Mouse (Mus musculus): Measurements from ENCODE around the gene Olfr1417. TPM values are rescaled to one million over a fixed set of nuclear protein-coding genes. Genes with fewer than 3 reads are reported as not detected.

Gene Olfr1417
- polyA plus RNA-seq (2015; fragmentation: Illumina TruSeq; extraction: RNeasy Lipid Tissue Mini Kit (QIAGEN cat#74804); ENCODE audit: low read depth, low replicate concordance): not detected

DNA sequence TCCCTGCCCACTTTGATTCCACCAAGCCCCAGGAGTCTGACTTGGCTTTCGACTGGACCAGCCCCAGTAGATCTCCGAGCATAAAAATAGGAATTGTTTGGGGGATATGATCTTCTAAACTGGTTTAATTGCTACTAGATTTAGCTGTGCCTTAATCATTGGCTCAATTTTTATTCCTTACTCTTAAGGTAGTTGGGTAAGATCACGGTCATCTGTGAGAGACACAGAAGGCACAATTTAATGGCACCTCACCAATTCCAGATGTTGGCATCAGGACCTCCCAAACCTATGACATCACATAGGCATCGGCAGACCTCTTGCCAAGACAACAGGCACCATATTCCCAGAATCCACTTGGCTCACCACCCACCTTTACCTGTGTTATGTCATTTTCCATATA lies at the start of gene Olfr1417:
Olfr1417 (minus strand) TSS at position 101 of the 400 bp plus-strand sequence.

DNA sequence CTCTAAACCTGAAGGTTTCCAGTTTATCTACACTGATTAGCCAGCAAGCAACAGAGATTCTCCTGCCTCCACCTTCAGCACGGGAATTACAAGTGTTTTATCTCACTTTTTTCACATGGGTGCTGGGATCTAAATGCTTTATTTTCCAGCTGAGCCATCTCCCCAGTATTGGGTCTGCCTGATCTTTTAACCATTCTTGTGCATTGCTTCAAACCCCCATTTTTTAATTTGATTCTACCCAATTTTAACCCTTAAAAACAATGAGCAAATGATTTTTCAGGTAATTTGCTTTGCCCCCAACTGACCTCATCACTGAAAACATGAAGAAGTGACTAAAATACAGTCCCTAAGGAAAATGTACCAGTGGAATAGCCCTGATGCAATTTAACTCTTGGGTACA lies 47.2 kb upstream of the Olfr1417 start, which contains the start of gene Olfr1420:
Olfr1420 (plus strand) TSS at position 301 of the 400 bp plus-strand sequence.

DNA sequence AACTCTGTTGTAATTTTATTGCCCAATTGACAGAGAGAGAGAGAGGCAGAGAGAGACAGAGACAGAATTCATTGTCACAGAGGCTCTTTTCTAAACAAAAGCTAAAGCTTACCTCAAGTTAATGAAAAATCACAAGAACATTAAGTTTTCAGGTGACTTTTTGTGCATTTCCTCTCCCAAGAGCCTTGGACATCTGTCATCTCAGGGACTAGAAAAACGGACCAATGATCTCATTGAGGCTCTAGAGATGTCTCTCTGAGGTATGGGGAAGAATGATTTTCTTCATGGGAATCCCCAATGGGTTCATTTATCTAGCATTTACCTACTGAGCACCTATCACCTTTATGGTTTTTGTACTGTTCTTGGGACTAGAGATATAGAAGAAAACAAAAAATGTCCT lies 36.0 kb upstream of the Olfr1417 start, which contains the start of gene Olfr1419:
Olfr1419 (minus strand) TSS at position 101 of the 400 bp plus-strand sequence.

DNA sequence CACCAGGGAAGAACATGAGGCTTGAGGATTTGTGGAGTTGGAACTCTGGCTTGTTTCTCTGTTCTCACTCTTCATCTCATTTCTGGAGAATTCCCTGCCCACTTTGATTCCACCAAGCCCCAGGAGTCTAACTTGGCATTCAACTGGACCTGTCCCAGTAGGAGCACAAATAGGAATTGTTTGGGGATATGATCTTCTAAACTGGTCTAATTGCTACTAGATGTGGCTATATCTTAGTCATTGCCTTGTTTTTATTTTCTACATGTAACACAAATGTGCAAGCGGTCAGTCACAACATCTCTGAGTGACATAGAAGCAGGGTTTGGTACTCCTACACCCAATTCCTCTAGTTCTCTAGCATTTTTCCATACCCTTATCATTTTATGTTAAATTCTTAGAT lies 21.9 kb upstream of the Olfr1417 start, which contains the start of gene Olfr1418:
Olfr1418 (minus strand) TSS at position 101 of the 400 bp plus-strand sequence.

DNA sequence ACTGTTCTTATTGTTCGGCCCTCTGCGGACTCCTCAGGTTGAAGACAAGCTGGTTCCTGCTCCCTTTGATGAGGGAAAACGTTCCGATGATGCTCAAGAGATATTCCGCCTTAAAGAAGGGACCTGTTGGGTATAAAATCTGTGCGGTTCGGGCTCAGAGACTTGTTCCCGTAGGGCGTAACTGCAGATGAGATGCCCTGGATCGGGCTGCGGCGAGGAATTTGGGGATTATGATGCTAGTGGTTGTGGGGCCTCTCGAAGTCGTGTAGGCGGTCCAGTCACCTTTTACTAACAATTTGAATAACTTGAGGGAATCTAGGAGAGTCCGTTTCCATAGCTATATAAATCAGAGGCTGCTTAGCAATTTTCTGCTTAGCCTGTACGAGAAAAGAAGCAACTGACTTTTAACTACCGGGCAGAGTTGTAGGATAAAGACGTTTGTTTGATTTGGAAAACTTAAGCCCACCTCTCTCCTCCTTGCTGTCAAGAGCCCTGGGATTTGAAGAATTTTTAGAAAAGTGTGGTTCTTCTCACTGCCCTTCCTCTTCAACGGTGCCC lies 19.8 kb downstream of the Olfr1417 start, which contains the start of gene Stx3:
Stx3 (minus strand) TSS at position 261 of the 558 bp plus-strand sequence.

Other genes starting within 250 kb of the Olfr1417 start
- 1.9 TPM for gene Ms4a6d, start 234.4 kb downstream of the Olfr1417 start, polyA plus RNA-seq (2015; fragmentation: Illumina TruSeq; extraction: RNeasy Lipid Tissue Mini Kit (QIAGEN cat#74804); ENCODE audit: low read depth, low replicate concordance)
- not detected for gene Ms4a2, start 215.5 kb downstream of the Olfr1417 start, polyA plus RNA-seq (2015; fragmentation: Illumina TruSeq; extraction: RNeasy Lipid Tissue Mini Kit (QIAGEN cat#74804); ENCODE audit: low read depth, low replicate concordance)
- gene Ms4a3, start 198.4 kb downstream of the Olfr1417 start, polyA plus RNA-seq (2015; fragmentation: Illumina TruSeq; extraction: RNeasy Lipid Tissue Mini Kit (QIAGEN cat#74804); ENCODE audit: low read depth, low replicate concordance): not detected
- gene Oosp2, start 178.7 kb downstream of the Olfr1417 start, polyA plus RNA-seq (2015; fragmentation: Illumina TruSeq; extraction: RNeasy Lipid Tissue Mini Kit (QIAGEN cat#74804); ENCODE audit: low read depth, low replicate concordance): not detected
- not detected for gene Oosp1, start 148.1 kb downstream of the Olfr1417 start, polyA plus RNA-seq (2015; fragmentation: Illumina TruSeq; extraction: RNeasy Lipid Tissue Mini Kit (QIAGEN cat#74804); ENCODE audit: low read depth, low replicate concordance)
- gene Oosp3, start 142.2 kb downstream of the Olfr1417 start, polyA plus RNA-seq (2015; fragmentation: Illumina TruSeq; extraction: RNeasy Lipid Tissue Mini Kit (QIAGEN cat#74804); ENCODE audit: low read depth, low replicate concordance): not detected
- not detected for gene Gif, start 91.7 kb downstream of the Olfr1417 start, polyA plus RNA-seq (2015; fragmentation: Illumina TruSeq; extraction: RNeasy Lipid Tissue Mini Kit (QIAGEN cat#74804); ENCODE audit: low read depth, low replicate concordance)
- gene Mrpl16, start 68.8 kb downstream of the Olfr1417 start, polyA plus RNA-seq (2015; fragmentation: Illumina TruSeq; extraction: RNeasy Lipid Tissue Mini Kit (QIAGEN cat#74804); ENCODE audit: low read depth, low replicate concordance): 59.0 TPM
- 34.6 TPM for gene Stx3, start 19.8 kb downstream of the Olfr1417 start, polyA plus RNA-seq (2015; fragmentation: Illumina TruSeq; extraction: RNeasy Lipid Tissue Mini Kit (QIAGEN cat#74804); ENCODE audit: low read depth, low replicate concordance)
- gene Olfr1418, start 21.8 kb upstream of the Olfr1417 start, polyA plus RNA-seq (2015; fragmentation: Illumina TruSeq; extraction: RNeasy Lipid Tissue Mini Kit (QIAGEN cat#74804); ENCODE audit: low read depth, low replicate concordance): not detected
- not detected for gene Olfr1419, start 35.9 kb upstream of the Olfr1417 start, polyA plus RNA-seq (2015; fragmentation: Illumina TruSeq; extraction: RNeasy Lipid Tissue Mini Kit (QIAGEN cat#74804); ENCODE audit: low read depth, low replicate concordance)
- not detected for gene Olfr1420, start 47.3 kb upstream of the Olfr1417 start, polyA plus RNA-seq (2015; fragmentation: Illumina TruSeq; extraction: RNeasy Lipid Tissue Mini Kit (QIAGEN cat#74804); ENCODE audit: low read depth, low replicate concordance)
- 13.3 TPM for gene Patl1, start 73.2 kb upstream of the Olfr1417 start, polyA plus RNA-seq (2015; fragmentation: Illumina TruSeq; extraction: RNeasy Lipid Tissue Mini Kit (QIAGEN cat#74804); ENCODE audit: low read depth, low replicate concordance)
- 35.7 TPM for gene Osbp, start 126.7 kb upstream of the Olfr1417 start, polyA plus RNA-seq (2015; fragmentation: Illumina TruSeq; extraction: RNeasy Lipid Tissue Mini Kit (QIAGEN cat#74804); ENCODE audit: low read depth, low replicate concordance)
- not detected for gene Olfr1423, start 202.1 kb upstream of the Olfr1417 start, polyA plus RNA-seq (2015; fragmentation: Illumina TruSeq; extraction: RNeasy Lipid Tissue Mini Kit (QIAGEN cat#74804); ENCODE audit: low read depth, low replicate concordance)
- gene Olfr1424, start 223.5 kb upstream of the Olfr1417 start, polyA plus RNA-seq (2015; fragmentation: Illumina TruSeq; extraction: RNeasy Lipid Tissue Mini Kit (QIAGEN cat#74804); ENCODE audit: low read depth, low replicate concordance): not detected
- not detected for gene Olfr1425, start 238.5 kb upstream of the Olfr1417 start, polyA plus RNA-seq (2015; fragmentation: Illumina TruSeq; extraction: RNeasy Lipid Tissue Mini Kit (QIAGEN cat#74804); ENCODE audit: low read depth, low replicate concordance)